Mouse (Mus musculus) neural tube, embryonic 13.5 days (tissue): ENCODE measurements at regions not wholly inside any gene's neighbourhood (a gene's known extent, or its start where the extent isn't known, plus 50 kb on each side); places are given as distances from the start of the nearest gene placed in this dataset.

ENCODE experiments used
- ATAC-seq: fragments of 200-750 bp; cut with Nextera tagmentation; 2 replicates; pipeline ENCODE4 v1.8.0; 2017; ENCODE audit warnings: low read depth, mild to moderate bottlenecking, moderate TSS enrichment, moderate library complexity
- H3K27ac ChIP-seq: fragments of 300-500 bp; sonication (generic); replicated peaks from 2 replicates; pipeline ENCODE4 v1.5.1; 2015; ENCODE audit warnings: moderate library complexity, mild to moderate bottlenecking, inconsistent platforms
- H3K27me3 ChIP-seq: fragments of 300-500 bp; sonication (generic); 2 replicates; pipeline ENCODE4 v1.6.1; 2015; ENCODE audit warnings: mild to moderate bottlenecking, inconsistent platforms
- H3K36me3 ChIP-seq: fragments of 300-500 bp; sonication (generic); 2 replicates; pipeline ENCODE4 v1.6.1; 2015; ENCODE audit warnings: mild to moderate bottlenecking, inconsistent platforms
- H3K4me1 ChIP-seq: fragments of 300-500 bp; sonication (generic); replicated peaks from 2 replicates; pipeline ENCODE4 v1.6.1; 2015; ENCODE audit warnings: inconsistent platforms
- H3K4me2 ChIP-seq: fragments of 300-500 bp; sonication (generic); 2 replicates; pipeline ENCODE4 v1.6.1; 2015; ENCODE audit warnings: inconsistent platforms, mild to moderate bottlenecking, moderate library complexity
- H3K4me3 ChIP-seq: fragments of 300-500 bp; sonication (generic); 2 replicates; pipeline ENCODE4 v1.5.1; 2015; ENCODE audit warnings: mild to moderate bottlenecking, inconsistent platforms
- H3K9ac ChIP-seq: fragments of 300-500 bp; sonication (generic); 2 replicates; pipeline ENCODE4 v1.6.1; 2015; ENCODE audit warnings: moderate library complexity, mild to moderate bottlenecking, inconsistent platforms
- H3K9me3 ChIP-seq: fragments of 300-500 bp; sonication (generic); 2 replicates; pipeline ENCODE4 v1.6.1; 2016; ENCODE audit warnings: inconsistent platforms
- WGBS: fragments of 180-500 bp; shearing (Covaris S2); methylation state at CpG from one replicate; pipeline ENCODE4 v1.1.7; 2015; 5-methylcytosine and 5-hydroxymethylcytosine counted together

DNA sequence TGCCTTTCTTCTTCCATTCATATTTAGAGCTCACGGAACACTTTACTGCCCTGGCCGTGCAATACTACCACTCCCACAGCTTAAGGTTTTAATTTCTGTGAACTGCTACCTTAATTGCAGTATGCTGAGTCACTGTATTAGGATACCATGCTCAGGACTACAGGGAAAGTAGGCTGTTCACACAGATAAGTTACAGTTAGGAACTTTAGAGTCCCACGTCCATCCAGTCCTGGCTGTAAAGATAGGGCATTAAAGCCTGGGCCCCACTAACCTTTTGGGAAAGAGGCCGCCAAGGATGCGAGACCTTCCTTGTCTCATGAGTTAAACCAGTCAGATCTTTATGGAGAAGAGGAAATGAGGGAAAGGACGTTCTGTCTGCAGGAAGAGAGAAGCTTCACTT lies 574.6 kb downstream of the Stpg2 start:
- Histone ChIP-seq H3K36me3 (no peaks in the 10 kb centered on the region), H3K4me2 (no peak overlapping the region), H3K27ac (no peak overlapping the region), H3K4me3 (no peak overlapping the region), H3K9me3 (no peaks in the 10 kb centered on the region), H3K9ac (no peak overlapping the region), H3K4me1 (peaks cover 5% of the 10 kb centered on the region; the same call in 1 of the 2 replicates), H3K27me3 (no peaks in the 10 kb centered on the region)
- no peak for ATAC-seq
- 81% methylated on average over 6 of the region's 6 CpGs for WGBS

- H3K9ac ChIP-seq, result no peak overlapping the region
- no peaks in the 10 kb centered on the region for H3K36me3 ChIP-seq
- no peaks in the 10 kb centered on the region for H3K9me3 ChIP-seq
- 39% methylated on average over 3 of the region's 3 CpGs for WGBS
- H3K4me2 ChIP-seq, result no peak overlapping the region
- no peaks in the 10 kb centered on the region for H3K27me3 ChIP-seq
- no peak overlapping the region for H3K4me3 ChIP-seq
- ATAC-seq, result no peak
- H3K4me1 ChIP-seq, result no peaks in the 10 kb centered on the region; the same call in 1 of the 2 replicates
- no peak overlapping the region for H3K27ac ChIP-seq
Observed at GRCm38 (mm10) chr3:139783406-139783805, 577.9 kb downstream of the Stpg2 start.

DNA sequence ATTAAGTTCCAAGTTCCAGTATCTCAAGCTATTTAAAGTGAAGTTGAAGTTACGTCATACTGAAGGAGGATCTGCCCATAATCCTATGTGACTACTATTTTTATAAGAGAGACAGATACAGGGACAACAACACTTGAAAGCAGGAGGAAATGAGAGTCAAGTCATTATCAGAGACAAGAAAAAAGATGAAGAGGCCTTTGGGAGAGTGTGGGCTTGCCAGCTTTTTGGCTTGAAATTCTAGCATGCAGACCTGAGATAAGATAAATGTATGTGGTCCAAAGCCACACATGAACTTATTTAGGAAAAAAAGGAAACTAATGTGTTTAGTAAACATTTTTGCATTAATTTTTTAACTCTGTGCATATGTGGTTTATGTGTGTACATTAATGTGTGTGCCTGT lies 581.0 kb downstream of the Stpg2 start:
- H3K9me3 ChIP-seq, result no peaks in the 10 kb centered on the region
- 96% methylated on average over 1 of the region's 1 CpGs for WGBS
- H3K27me3 ChIP-seq, result no peaks in the 10 kb centered on the region
- no peak overlapping the region for H3K27ac ChIP-seq
- no peak overlapping the region for H3K9ac ChIP-seq
- H3K4me1 ChIP-seq, result no peaks in the 10 kb centered on the region; the same call in 1 of the 2 replicates
- no peak overlapping the region for H3K4me3 ChIP-seq
- no peaks in the 10 kb centered on the region for H3K36me3 ChIP-seq
- no peak for ATAC-seq
- no peak overlapping the region for H3K4me2 ChIP-seq

DNA sequence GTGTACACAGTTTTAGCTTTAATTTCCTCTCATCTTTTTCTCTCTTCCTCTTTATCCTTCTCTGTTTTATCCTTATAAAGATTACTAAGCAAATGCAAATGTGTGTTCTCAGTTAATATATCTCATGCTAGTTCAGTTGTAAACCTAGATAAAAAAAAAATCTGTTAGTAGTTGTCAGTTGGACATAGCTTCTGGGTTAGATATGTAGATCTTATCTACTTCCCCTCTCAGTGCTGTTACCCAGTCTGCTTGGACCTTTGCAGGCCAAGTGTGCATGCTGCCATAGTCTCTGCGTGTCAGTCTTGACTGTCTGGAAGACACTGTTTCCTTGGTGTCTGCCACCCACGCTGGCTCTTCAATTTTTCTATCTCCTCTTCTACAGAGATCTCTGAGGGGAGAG lies 583.4 kb downstream of the Stpg2 start:
- H3K9me3 ChIP-seq, result no peaks in the 10 kb centered on the region
- ATAC-seq, result no peak
- H3K36me3 ChIP-seq, result no peaks in the 10 kb centered on the region
- H3K4me3 ChIP-seq, result no peak overlapping the region
- H3K9ac ChIP-seq, result no peak overlapping the region
- 89% methylated on average over 2 of the region's 2 CpGs for WGBS
- H3K27ac ChIP-seq, result no peak overlapping the region
- no peak overlapping the region for H3K4me2 ChIP-seq
- no peaks in the 10 kb centered on the region for H3K27me3 ChIP-seq
- H3K4me1 ChIP-seq, result no peaks in the 10 kb centered on the region

GRCm38 (mm10) chr3:139796685-139797084 lies 591.2 kb downstream of the Stpg2 start:
- H3K27me3 ChIP-seq, result no peaks in the 10 kb centered on the region
- no peak overlapping the region for H3K4me3 ChIP-seq
- no peak overlapping the region for H3K9ac ChIP-seq
- 33% methylated on average over 1 of the region's 1 CpGs for WGBS
- no peaks in the 10 kb centered on the region for H3K9me3 ChIP-seq
- no peak overlapping the region for H3K4me2 ChIP-seq
- H3K27ac ChIP-seq, result no peak overlapping the region
- no peak for ATAC-seq
- H3K36me3 ChIP-seq, result no peaks in the 10 kb centered on the region
- 0 out of 2 replicates have a peak, but pooled peaks cover 4% of the 10 kb centered on the region for H3K4me1 ChIP-seq

DNA sequence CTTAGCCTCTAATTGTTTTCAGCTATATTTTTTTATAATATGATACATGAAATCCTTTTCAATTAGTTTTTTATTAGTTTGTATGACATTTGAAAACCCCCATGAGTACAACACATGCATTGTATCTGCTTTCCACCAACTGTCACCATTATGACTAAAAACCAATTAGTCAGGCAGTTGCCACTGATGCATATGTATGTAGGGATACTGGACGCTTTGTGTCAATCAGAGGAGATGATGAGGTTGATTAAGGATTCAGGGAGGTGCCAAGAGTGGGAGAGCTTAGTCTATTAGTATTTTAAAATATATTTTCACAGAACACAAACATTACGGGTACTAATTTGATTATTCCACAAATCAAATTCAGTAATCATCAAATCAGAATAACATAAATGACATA lies 593.6 kb downstream of the Stpg2 start:
- H3K4me2 ChIP-seq, result no peak overlapping the region
- H3K27me3 ChIP-seq, result no peaks in the 10 kb centered on the region
- H3K4me3 ChIP-seq, result no peak overlapping the region
- no peaks in the 10 kb centered on the region for H3K36me3 ChIP-seq
- H3K9me3 ChIP-seq, result no peaks in the 10 kb centered on the region
- H3K4me1 ChIP-seq, result 0 out of 2 replicates have a peak, but pooled peaks cover 4% of the 10 kb centered on the region
- no peak overlapping the region for H3K27ac ChIP-seq
- ATAC-seq, result no peak
- WGBS, result 61% methylated on average over 2 of the region's 2 CpGs
- no peak overlapping the region for H3K9ac ChIP-seq

DNA sequence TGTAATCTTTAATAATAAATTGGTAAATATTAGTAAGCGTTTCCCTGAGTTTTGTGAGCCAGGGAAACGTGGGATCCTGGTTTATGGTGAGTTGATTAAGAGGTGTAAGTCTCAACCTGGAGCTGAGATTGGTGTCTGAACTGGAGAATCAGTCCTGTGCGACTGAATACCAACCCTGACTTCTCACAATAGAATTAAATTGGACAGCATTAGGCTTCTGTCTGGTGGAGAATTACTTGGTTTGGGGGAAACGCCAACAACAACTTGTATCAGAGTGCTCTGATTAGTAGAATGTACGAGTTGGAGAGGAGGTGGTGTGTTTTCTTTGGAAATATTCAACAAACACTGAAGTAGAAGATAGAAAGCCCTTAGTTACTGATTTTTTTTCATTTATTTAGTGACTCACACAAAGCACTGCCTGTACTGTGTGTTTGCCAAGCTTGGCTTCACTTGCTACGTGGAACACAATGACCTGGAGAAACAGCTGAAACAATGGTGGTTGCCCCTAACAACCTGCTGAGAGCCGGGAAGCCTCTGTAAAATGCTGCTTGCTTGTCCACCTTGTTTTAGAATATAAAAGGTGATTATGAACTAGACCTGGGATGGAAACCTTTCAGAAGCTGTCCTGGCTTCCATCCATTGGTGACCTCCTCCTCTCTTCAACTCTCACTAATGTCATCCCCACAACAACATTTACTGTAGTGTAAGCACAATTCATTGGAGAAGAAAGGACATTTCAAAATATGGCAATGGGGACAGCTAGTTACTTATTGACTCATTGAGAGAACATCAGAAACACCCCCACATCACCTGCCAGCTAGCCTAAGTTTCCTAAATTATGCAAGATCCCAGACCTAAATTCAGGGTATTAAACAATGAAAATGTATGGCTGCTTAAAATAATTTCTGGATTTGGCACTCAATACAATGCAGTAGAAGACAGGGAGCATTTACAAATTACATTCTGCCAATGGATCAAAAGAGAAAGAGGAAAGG lies 597.5 kb downstream of the Stpg2 start:
- Histone ChIP-seq H3K27me3 (no peaks in the 10 kb centered on the region), H3K9ac (no peak overlapping the region), H3K4me3 (no peak overlapping the region), H3K4me1 (no peaks in the 10 kb centered on the region), H3K36me3 (no peaks in the 10 kb centered on the region), H3K9me3 (no peaks in the 10 kb centered on the region), H3K4me2 (no peak overlapping the region), H3K27ac (no peak overlapping the region)
- WGBS, result 56% methylated on average over 7 of the region's 7 CpGs
- ATAC-seq, result no peak

- no peaks in the 10 kb centered on the region for H3K9me3 ChIP-seq
- H3K36me3 ChIP-seq, result no peaks in the 10 kb centered on the region
- H3K27ac ChIP-seq, result no peak overlapping the region
- no peak overlapping the region for H3K4me3 ChIP-seq
- H3K4me2 ChIP-seq, result no peak overlapping the region
- 86% methylated on average over 10 of the region's 10 CpGs for WGBS
- ATAC-seq, result no peak
- no peaks in the 10 kb centered on the region for H3K27me3 ChIP-seq
- H3K4me1 ChIP-seq, result no peaks in the 10 kb centered on the region
- H3K9ac ChIP-seq, result no peak overlapping the region
Observed at GRCm38 (mm10) chr3:139828014-139828413, 622.5 kb downstream of the Stpg2 start.

- no peaks in the 10 kb centered on the region for H3K36me3 ChIP-seq
- no peaks in the 10 kb centered on the region for H3K27me3 ChIP-seq
- H3K9ac ChIP-seq, result no peak overlapping the region
- no peaks in the 10 kb centered on the region for H3K4me1 ChIP-seq
- H3K4me3 ChIP-seq, result no peak overlapping the region
- H3K9me3 ChIP-seq, result no peaks in the 10 kb centered on the region
- 83% methylated on average over 2 of the region's 2 CpGs for WGBS
- no peak overlapping the region for H3K4me2 ChIP-seq
- H3K27ac ChIP-seq, result no peak overlapping the region
- ATAC-seq, result no peak
Observed at GRCm38 (mm10) chr3:139828581-139828980, 623.1 kb downstream of the Stpg2 start.

GRCm38 (mm10) chr3:139832599-139832998 lies 627.1 kb downstream of the Stpg2 start:
- Histone ChIP-seq H3K4me2 (no peak overlapping the region), H3K4me3 (no peak overlapping the region), H3K27me3 (no peaks in the 10 kb centered on the region), H3K36me3 (no peaks in the 10 kb centered on the region), H3K9me3 (no peaks in the 10 kb centered on the region), H3K9ac (no peak overlapping the region), H3K27ac (no peak overlapping the region), H3K4me1 (no peaks in the 10 kb centered on the region)
- 83% methylated on average over 5 of the region's 5 CpGs for WGBS
- ATAC-seq, result no peak

- Histone ChIP-seq H3K9ac (no peak overlapping the region), H3K36me3 (no peaks in the 10 kb centered on the region), H3K4me1 (no peaks in the 10 kb centered on the region), H3K4me3 (no peak overlapping the region), H3K27ac (no peak overlapping the region), H3K27me3 (no peaks in the 10 kb centered on the region), H3K9me3 (no peaks in the 10 kb centered on the region), H3K4me2 (no peak overlapping the region)
- no peak for ATAC-seq
- WGBS, result 97% methylated on average over 3 of the region's 3 CpGs
Observed at GRCm38 (mm10) chr3:139842015-139842414, 636.5 kb downstream of the Stpg2 start.

DNA sequence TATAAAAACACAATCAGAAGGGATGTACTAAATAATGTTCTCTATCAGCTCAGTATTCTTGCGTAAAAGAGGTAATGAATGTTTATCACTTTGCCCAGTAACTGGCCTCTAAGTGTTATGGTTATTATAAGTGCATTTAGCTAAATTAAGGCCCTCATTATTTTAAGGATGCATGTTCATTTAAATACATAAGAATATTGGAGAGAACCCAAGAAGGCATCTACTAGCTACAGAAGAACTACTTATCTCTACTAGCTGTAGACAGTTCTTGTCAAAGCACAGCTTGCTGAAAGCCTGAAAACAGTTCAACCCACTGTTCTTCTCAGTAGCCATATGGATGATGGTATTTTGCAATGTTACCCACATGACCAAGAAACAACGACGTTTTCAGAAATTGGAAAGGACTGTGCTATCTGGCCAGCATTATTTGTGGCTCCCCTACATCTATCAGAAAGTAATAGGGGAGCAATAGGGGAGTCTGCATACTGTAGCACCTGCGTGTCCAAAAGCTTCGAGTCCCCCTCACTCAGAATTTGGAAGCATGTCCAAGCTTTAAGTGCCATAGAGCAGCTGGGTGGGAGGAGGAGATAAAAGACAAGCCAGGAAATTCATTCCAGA lies 637.6 kb downstream of the Stpg2 start:
- H3K9me3 ChIP-seq, result no peaks in the 10 kb centered on the region
- 90% methylated on average over 5 of the region's 5 CpGs for WGBS
- no peak overlapping the region for H3K9ac ChIP-seq

More for the DNA sequence above, 637.6 kb downstream of the Stpg2 start:
- no peak overlapping the region for H3K4me2 ChIP-seq
- ATAC-seq, result no peak
- no peaks in the 10 kb centered on the region for H3K4me1 ChIP-seq
- no peaks in the 10 kb centered on the region for H3K27me3 ChIP-seq
- H3K4me3 ChIP-seq, result no peak overlapping the region
- no peaks in the 10 kb centered on the region for H3K36me3 ChIP-seq
- no peak overlapping the region for H3K27ac ChIP-seq
